Mouse (Mus musculus) adipocyte (in vitro differentiated cells): ENCODE results near the gene Olfr1176.

Source experiments
- DNase-seq: peaks from one replicate; pipeline ENCODE4 v3.0.0-alpha.2; 2016; ENCODE audit warnings: low spot score

Olfr1176 gene

GRCm38 (mm10) chr2:88336421-88336820 lies at the start of gene Olfr1176:
Gene Olfr1176, plus strand, starts transcription at chr2:88336721.
- no peak for DNase-seq

- no peak for DNase-seq
These were observed 21.5 kb upstream of the Olfr1176 start, which contains the start of gene Olfr1174-ps for GRCm38 (mm10) chr2:88315035-88315434. Gene Olfr1174-ps, minus strand, starts transcription at chr2:88315135.

- DNase-seq, result no peak
These were observed 9.4 kb upstream of the Olfr1176 start, which contains the start of gene Olfr1175-ps for GRCm38 (mm10) chr2:88327115-88327514. Gene Olfr1175-ps, minus strand, starts transcription at chr2:88327215.

- no peak for DNase-seq
These were observed 9.9 kb downstream of the Olfr1176 start, which contains the start of gene Olfr1177-ps for GRCm38 (mm10) chr2:88346392-88346791. Gene Olfr1177-ps, minus strand, starts transcription at chr2:88346492.

- DNase-seq, result peak; percentile 62
These were observed 19.8 kb downstream of the Olfr1176 start for GRCm38 (mm10) chr2:88356304-88356703.

GRCm38 (mm10) chr2:88386762-88387161 lies 50.2 kb downstream of the Olfr1176 start, which contains the start of gene Olfr1178:
Gene Olfr1178, plus strand, starts transcription at chr2:88387062.
- no peak for DNase-seq
